Mouse (Mus musculus): ENCODE measurements around the gene Ttc7b.

DNA sequence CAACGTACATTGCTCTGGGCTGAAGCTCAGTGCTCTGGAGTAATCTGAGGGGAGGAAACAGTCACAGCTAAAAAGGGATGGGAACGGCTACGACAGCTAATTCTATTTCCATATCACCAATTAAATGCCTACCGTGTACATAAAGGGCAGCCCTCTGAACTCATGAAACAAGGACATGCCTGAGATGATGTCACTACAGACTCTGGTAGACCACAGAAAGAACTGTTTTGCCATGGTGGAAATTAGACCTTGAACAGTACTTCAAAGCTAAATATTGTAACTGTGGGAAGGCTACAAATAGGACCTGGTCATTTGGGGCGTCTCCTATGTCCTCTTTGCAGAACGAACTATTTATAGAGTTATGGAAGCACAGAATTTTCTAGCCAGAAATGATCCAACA lies 99.7 kb downstream of the Ttc7b start:
- TF ChIP-seq GATA1 (IDR thresholded peaks at IDR 0.05; ENCODE audit: low read depth, low read length), result no peak
- no peak for TF ChIP-seq POLR2A (IDR thresholded peaks at IDR 0.05; ENCODE audit: control insufficient read depth in 1 of 2, insufficient read depth in 1 of 2, low read depth in 1 of 2, low read length in 2 of 2, poor library complexity in 1 of 2)
- no peak for TF ChIP-seq MAZ (IDR thresholded peaks at IDR 0.05; ENCODE audit: low read depth, low read length)
- no peak for TF ChIP-seq ZKSCAN1 (IDR thresholded peaks at IDR 0.05; ENCODE audit: low read depth, low read length)
- TF ChIP-seq USF1 (IDR thresholded peaks at IDR 0.05; ENCODE audit: low read depth, low read length), result no peak
- TF ChIP-seq CTCF (IDR thresholded peaks at IDR 0.05 in 2 of 3, conservative IDR thresholded peaks at IDR 0.05 in 1 of 3; ENCODE audit: control insufficient read depth in 1 of 3, insufficient read depth in 1 of 3, low read depth in 2 of 3, low read length in 3 of 3, poor library complexity in 1 of 3, severe bottlenecking in 1 of 3), result no peak
- no peak for TF ChIP-seq EP300 (IDR thresholded peaks at IDR 0.05; ENCODE audit: low read depth in 1 of 2, low read length in 2 of 2)
- no peak for TF ChIP-seq NRF1 (IDR thresholded peaks at IDR 0.05; ENCODE audit: insufficient read depth, low read depth, low read length, poor library complexity, severe bottlenecking)
- no peak for TF ChIP-seq JUND (IDR thresholded peaks at IDR 0.05; ENCODE audit: low read depth, low read length)
- TF ChIP-seq CHD2 (IDR thresholded peaks at IDR 0.05; ENCODE audit: low read length), result no peak
- TF ChIP-seq TBP (IDR thresholded peaks at IDR 0.05; ENCODE audit: low read depth, low read length), result no peak
- TF ChIP-seq USF2 (IDR thresholded peaks at IDR 0.05; ENCODE audit: borderline replicate concordance in 1 of 2, insufficient read depth in 1 of 2, low read depth in 1 of 2, low read length in 2 of 2), result no peak
- TF ChIP-seq UBTF (IDR thresholded peaks at IDR 0.05; ENCODE audit: borderline replicate concordance, insufficient read depth, low read depth, low read length), result no peak
